Mouse (Mus musculus): ENCODE measurements around the gene Ccr9. TPM values are rescaled to one million over a fixed set of nuclear protein-coding genes. Genes with fewer than 3 reads are reported as not detected.
"Not testable (repeated sequence)": the region's sequence is repeated elsewhere in the genome, so short reads cannot be mapped to it uniquely, and the experiment has no call there.

Gene Ccr9
- polyA plus RNA-seq, 1 experiment from 2014 or later = 0.04 TPM

GRCm38 (mm10) chr9:123651369-123651768 is 26.9 kb upstream of the Ccr9 start:
- Histone ChIP-seq H3K27me3 (ENCODE audit: control insufficient read depth, insufficient read depth, low read length) (no peaks in the 10 kb centered on the region), H3K9me3 (ENCODE audit: control insufficient read depth, low read length) (no peaks in the 10 kb centered on the region), H3K4me1 (ENCODE audit: control insufficient read depth, insufficient read depth, low read length) (no peaks in the 10 kb centered on the region), H3K9ac (replicated peaks; ENCODE audit: low read depth, low read length) (no peak overlapping the region), H3K4me2 (ENCODE audit: low read depth, low read length) (no peak overlapping the region), H3K36me3 (ENCODE audit: control insufficient read depth, insufficient read depth, low read length) (no peaks in the 10 kb centered on the region), H3K4me3 (ENCODE audit: low read depth, low read length) (no peak overlapping the region), H3K27ac (ENCODE audit: low read depth, low read length) (no peak overlapping the region)
- no peak for ATAC-seq (ENCODE audit: low read depth)
- WGBS = 60% methylated on average over 4 of the region's 4 CpGs

- Histone ChIP-seq H3K27ac (ENCODE audit: low read depth, low read length) (no peak overlapping the region), H3K9ac (replicated peaks; ENCODE audit: low read depth, low read length) (no peak overlapping the region), H3K36me3 (ENCODE audit: control insufficient read depth, insufficient read depth, low read length) (no peaks in the 10 kb centered on the region), H3K4me3 (ENCODE audit: low read depth, low read length) (no peak overlapping the region), H3K4me1 (ENCODE audit: control insufficient read depth, insufficient read depth, low read length) (no peaks in the 10 kb centered on the region), H3K27me3 (ENCODE audit: control insufficient read depth, insufficient read depth, low read length) (no peaks in the 10 kb centered on the region), H3K9me3 (ENCODE audit: control insufficient read depth, low read length) (no peaks in the 10 kb centered on the region), H3K4me2 (ENCODE audit: low read depth, low read length) (no peak overlapping the region)
- 91% methylated on average over 3 of the region's 3 CpGs for WGBS
- ATAC-seq (ENCODE audit: low read depth) = no peak
Observed at GRCm38 (mm10) chr9:123657457-123657856, 20.8 kb upstream of the Ccr9 start.

- no peaks in the 10 kb centered on the region for H3K27me3 ChIP-seq (ENCODE audit: control insufficient read depth, insufficient read depth, low read length)
Observed at GRCm38 (mm10) chr9:123658981-123659380, 19.3 kb upstream of the Ccr9 start.

GRCm38 (mm10) chr9:123659986-123660676 is 18.1 kb upstream of the Ccr9 start:
- WGBS = 86% methylated on average over 16 of the region's 18 CpGs
- H3K4me1 ChIP-seq (ENCODE audit: control insufficient read depth, insufficient read depth, low read length); ATAC-seq (ENCODE audit: low read depth); H3K27me3 ChIP-seq (ENCODE audit: control insufficient read depth, insufficient read depth, low read length); H3K27ac ChIP-seq (ENCODE audit: low read depth, low read length); H3K9ac ChIP-seq (replicated peaks; ENCODE audit: low read depth, low read length); H3K36me3 ChIP-seq (ENCODE audit: control insufficient read depth, insufficient read depth, low read length); H3K4me2 ChIP-seq (ENCODE audit: low read depth, low read length); H3K4me3 ChIP-seq (ENCODE audit: low read depth, low read length); H3K9me3 ChIP-seq (ENCODE audit: control insufficient read depth, low read length): not testable (repeated sequence)

More at GRCm38 (mm10) chr9:123658981-123659380, 19.3 kb upstream of the Ccr9 start:
- H3K9ac ChIP-seq (replicated peaks; ENCODE audit: low read depth, low read length) = no peak overlapping the region
- no peaks in the 10 kb centered on the region for H3K9me3 ChIP-seq (ENCODE audit: control insufficient read depth, low read length)
- H3K4me3 ChIP-seq (ENCODE audit: low read depth, low read length) = no peak overlapping the region
- no peaks in the 10 kb centered on the region for H3K36me3 ChIP-seq (ENCODE audit: control insufficient read depth, insufficient read depth, low read length)
- no peak overlapping the region for H3K4me2 ChIP-seq (ENCODE audit: low read depth, low read length)
- H3K4me1 ChIP-seq (ENCODE audit: control insufficient read depth, insufficient read depth, low read length) = no peaks in the 10 kb centered on the region
- no peak for ATAC-seq (ENCODE audit: low read depth)
- H3K27ac ChIP-seq (ENCODE audit: low read depth, low read length) = no peak overlapping the region

GRCm38 (mm10) chr9:123665645-123666044 is 12.6 kb upstream of the Ccr9 start:
- no peaks in the 10 kb centered on the region for H3K27me3 ChIP-seq (ENCODE audit: control insufficient read depth, insufficient read depth, low read length)
- no peak overlapping the region for H3K9ac ChIP-seq (replicated peaks; ENCODE audit: low read depth, low read length)
- H3K27ac ChIP-seq (ENCODE audit: low read depth, low read length) = no peak overlapping the region
- no peaks in the 10 kb centered on the region for H3K36me3 ChIP-seq (ENCODE audit: control insufficient read depth, insufficient read depth, low read length)
- no peak for ATAC-seq (ENCODE audit: low read depth)
- H3K4me1 ChIP-seq (ENCODE audit: control insufficient read depth, insufficient read depth, low read length) = no peaks in the 10 kb centered on the region
- H3K4me2 ChIP-seq (ENCODE audit: low read depth, low read length) = no peak overlapping the region
- H3K4me3 ChIP-seq (ENCODE audit: low read depth, low read length) = no peak overlapping the region
- H3K9me3 ChIP-seq (ENCODE audit: control insufficient read depth, low read length) = no peaks in the 10 kb centered on the region
- 63% methylated on average over 5 of the region's 5 CpGs for WGBS

- H3K27me3 ChIP-seq (ENCODE audit: control insufficient read depth, insufficient read depth, low read length) = peaks cover 25% of the 10 kb centered on the region
- peaks cover 9% of the 10 kb centered on the region for H3K4me1 ChIP-seq (ENCODE audit: control insufficient read depth, insufficient read depth, low read length)
- peak overlapping the region; percentile 70 for H3K4me2 ChIP-seq (ENCODE audit: low read depth, low read length)
- H3K36me3 ChIP-seq (ENCODE audit: control insufficient read depth, insufficient read depth, low read length) = no peaks in the 10 kb centered on the region
- peak overlapping the region; percentile 37; the same call in 1 of the 2 replicates for H3K4me3 ChIP-seq (ENCODE audit: low read depth, low read length)
- 26% methylated on average over 2 of the region's 2 CpGs for WGBS
- no peak overlapping the region for H3K9ac ChIP-seq (replicated peaks; ENCODE audit: low read depth, low read length)
- no peak for ATAC-seq (ENCODE audit: low read depth)
- no peak overlapping the region for H3K27ac ChIP-seq (ENCODE audit: low read depth, low read length)
- no peaks in the 10 kb centered on the region for H3K9me3 ChIP-seq (ENCODE audit: control insufficient read depth, low read length)
Observed at GRCm38 (mm10) chr9:123679198-123679597, 959 bp downstream of the Ccr9 start.

GRCm38 (mm10) chr9:123683704-123684103 is 5.5 kb downstream of the Ccr9 start:
- Histone ChIP-seq H3K4me3 (ENCODE audit: low read depth, low read length) (no peak overlapping the region), H3K4me2 (ENCODE audit: low read depth, low read length) (no peak overlapping the region), H3K9me3 (ENCODE audit: control insufficient read depth, low read length) (no peaks in the 10 kb centered on the region), H3K4me1 (ENCODE audit: control insufficient read depth, insufficient read depth, low read length) (peaks cover 2% of the 10 kb centered on the region), H3K9ac (replicated peaks; ENCODE audit: low read depth, low read length) (no peak overlapping the region), H3K27ac (ENCODE audit: low read depth, low read length) (no peak overlapping the region), H3K27me3 (ENCODE audit: control insufficient read depth, insufficient read depth, low read length) (peaks cover 11% of the 10 kb centered on the region), H3K36me3 (ENCODE audit: control insufficient read depth, insufficient read depth, low read length) (no peaks in the 10 kb centered on the region)
- 75% methylated on average over 3 of the region's 3 CpGs for WGBS
- ATAC-seq (ENCODE audit: low read depth) = no peak

GRCm38 (mm10) chr9:123686206-123686605 is 8.0 kb downstream of the Ccr9 start:
- WGBS = 75% methylated on average over 5 of the region's 5 CpGs
- Histone ChIP-seq H3K4me2 (ENCODE audit: low read depth, low read length) (no peak overlapping the region), H3K27me3 (ENCODE audit: control insufficient read depth, insufficient read depth, low read length) (no peaks in the 10 kb centered on the region), H3K36me3 (ENCODE audit: control insufficient read depth, insufficient read depth, low read length) (no peaks in the 10 kb centered on the region), H3K9ac (replicated peaks; ENCODE audit: low read depth, low read length) (no peak overlapping the region), H3K4me3 (ENCODE audit: low read depth, low read length) (no peak overlapping the region), H3K27ac (ENCODE audit: low read depth, low read length) (no peak overlapping the region), H3K4me1 (ENCODE audit: control insufficient read depth, insufficient read depth, low read length) (no peaks in the 10 kb centered on the region), H3K9me3 (ENCODE audit: control insufficient read depth, low read length) (no peaks in the 10 kb centered on the region)
- no peak for ATAC-seq (ENCODE audit: low read depth)

GRCm38 (mm10) chr9:123688227-123688626 is 10.0 kb downstream of the Ccr9 start:
- no peak for ATAC-seq (ENCODE audit: low read depth)
- WGBS = 78% methylated on average over 1 of the region's 1 CpGs

More at GRCm38 (mm10) chr9:123688227-123688626, 10.0 kb downstream of the Ccr9 start:
- Histone ChIP-seq H3K4me3 (ENCODE audit: low read depth, low read length) (no peak overlapping the region), H3K27ac (ENCODE audit: low read depth, low read length) (no peak overlapping the region), H3K4me1 (ENCODE audit: control insufficient read depth, insufficient read depth, low read length) (no peaks in the 10 kb centered on the region), H3K36me3 (ENCODE audit: control insufficient read depth, insufficient read depth, low read length) (no peaks in the 10 kb centered on the region; the same call in 1 of the 2 replicates), H3K9me3 (ENCODE audit: control insufficient read depth, low read length) (no peaks in the 10 kb centered on the region), H3K27me3 (ENCODE audit: control insufficient read depth, insufficient read depth, low read length) (no peaks in the 10 kb centered on the region), H3K9ac (replicated peaks; ENCODE audit: low read depth, low read length) (no peak overlapping the region), H3K4me2 (ENCODE audit: low read depth, low read length) (no peak overlapping the region)
